Mouse (Mus musculus) kidney, embryonic 14.5 days (tissue): ENCODE results near the gene Abcf3. TPM values are rescaled to one million over a fixed set of nuclear protein-coding genes. Genes with fewer than 3 reads are reported as not detected.
A peak's percentile ranks its signal among the peaks of the same experiment; 100 is the strongest.

ENCODE experiments used
- ATAC-seq: fragments of 200-750 bp; cut with Nextera tagmentation; 2 replicates; pipeline ENCODE4 v1.8.0; 2017; ENCODE audit warnings: moderate number of reproducible peaks, mild to moderate bottlenecking, moderate TSS enrichment, moderate library complexity; ENCODE audit not compliant: low FRiP score, low TSS enrichment
- H3K27ac ChIP-seq: fragments of 300-500 bp; sonication (generic); 2 replicates; pipeline ENCODE4 v1.5.1; 2014; ENCODE audit warnings: low read depth, mild to moderate bottlenecking, low read length, moderate library complexity, mixed read lengths
- H3K27me3 ChIP-seq: fragments of 300-500 bp; sonication (generic); 2 replicates; pipeline ENCODE4 v1.6.1; 2014; ENCODE audit warnings: mild to moderate bottlenecking, low read length; ENCODE audit not compliant: control insufficient read depth, insufficient read depth
- H3K36me3 ChIP-seq: fragments of 300-500 bp; sonication (generic); 2 replicates; pipeline ENCODE4 v1.6.1; 2014; ENCODE audit warnings: low read length, mixed read lengths; ENCODE audit not compliant: control insufficient read depth, insufficient read depth
- H3K4me1 ChIP-seq: fragments of 300-500 bp; sonication (generic); 2 replicates; pipeline ENCODE4 v1.6.1; 2014; ENCODE audit warnings: low read length, mixed read lengths; ENCODE audit not compliant: control insufficient read depth, insufficient read depth
- H3K4me2 ChIP-seq: fragments of 300-500 bp; sonication (generic); replicated peaks from 2 replicates; pipeline ENCODE4 v1.6.1; 2014; ENCODE audit warnings: low read depth, mild to moderate bottlenecking, low read length
- H3K4me3 ChIP-seq: fragments of 300-500 bp; sonication (generic); 2 replicates; pipeline ENCODE4 v1.5.1; 2014; ENCODE audit warnings: mild to moderate bottlenecking, low read length
- H3K9ac ChIP-seq: fragments of 300-500 bp; sonication (generic); 2 replicates; pipeline ENCODE4 v1.6.1; 2014; ENCODE audit warnings: low read depth, mild to moderate bottlenecking, low read length, moderate library complexity
- H3K9me3 ChIP-seq: fragments of 300-500 bp; sonication (generic); 2 replicates; pipeline ENCODE4 v1.6.1; 2016; ENCODE audit warnings: low read length; ENCODE audit not compliant: control insufficient read depth
- WGBS: fragments of 180-500 bp; shearing (Covaris S2); extraction: QIAGEN DNeasy Blood & Tissue Kit; methylation state at CpG from one replicate; pipeline ENCODE4 v1.1.7; 2014; 5-methylcytosine and 5-hydroxymethylcytosine counted together
- polyA plus RNA-seq: library from polyadenylated mRNA; unstranded; fragments of >200 nt; fragmentation: Nextera tagmentation; extraction: Ambion mirVana; gene quantifications from 2 replicates; pipeline ENCODE4 v1.2.1, GENCODE M21; 2014

Abcf3 gene
- polyA plus RNA-seq, 1 experiment from 2014 or later: 44.5 TPM

DNA sequence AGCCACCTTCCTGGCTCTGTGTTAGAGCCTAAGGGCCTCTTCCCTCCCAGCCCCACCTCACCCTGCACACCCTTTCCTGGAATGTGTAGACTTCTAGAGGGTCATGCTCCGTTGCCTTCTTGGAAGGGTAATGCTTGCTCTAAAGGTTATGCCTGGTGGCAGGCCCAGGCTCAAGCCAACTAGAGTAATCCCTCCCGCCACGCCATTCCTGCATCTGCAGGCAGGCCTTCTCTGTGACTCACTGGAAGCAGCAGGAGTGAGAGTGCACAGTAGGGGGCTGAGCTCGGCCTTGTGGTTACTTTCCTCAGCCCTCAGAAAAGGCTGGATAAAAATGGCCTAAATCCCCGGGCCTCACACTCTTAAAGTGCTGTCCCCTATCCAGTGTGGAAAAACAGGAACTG is 11.3 kb upstream of the Abcf3 start:
- 27% methylated on average over 5 of the region's 5 CpGs for WGBS
- peak overlapping the region; percentile 52 for H3K9ac ChIP-seq
- H3K27ac ChIP-seq: peak overlapping the region; percentile 34
- H3K4me1 ChIP-seq: peaks cover 22% of the 10 kb centered on the region
- H3K4me3 ChIP-seq: peak overlapping the region; percentile 78
- H3K36me3 ChIP-seq: peaks cover 56% of the 10 kb centered on the region
- peak overlapping the region; percentile 76 for H3K4me2 ChIP-seq
- ATAC-seq: 0 out of 2 replicates have a peak, but pooled peaks have one; percentile 13
- H3K9me3 ChIP-seq: no peaks in the 10 kb centered on the region
- H3K27me3 ChIP-seq: no peaks in the 10 kb centered on the region

DNA sequence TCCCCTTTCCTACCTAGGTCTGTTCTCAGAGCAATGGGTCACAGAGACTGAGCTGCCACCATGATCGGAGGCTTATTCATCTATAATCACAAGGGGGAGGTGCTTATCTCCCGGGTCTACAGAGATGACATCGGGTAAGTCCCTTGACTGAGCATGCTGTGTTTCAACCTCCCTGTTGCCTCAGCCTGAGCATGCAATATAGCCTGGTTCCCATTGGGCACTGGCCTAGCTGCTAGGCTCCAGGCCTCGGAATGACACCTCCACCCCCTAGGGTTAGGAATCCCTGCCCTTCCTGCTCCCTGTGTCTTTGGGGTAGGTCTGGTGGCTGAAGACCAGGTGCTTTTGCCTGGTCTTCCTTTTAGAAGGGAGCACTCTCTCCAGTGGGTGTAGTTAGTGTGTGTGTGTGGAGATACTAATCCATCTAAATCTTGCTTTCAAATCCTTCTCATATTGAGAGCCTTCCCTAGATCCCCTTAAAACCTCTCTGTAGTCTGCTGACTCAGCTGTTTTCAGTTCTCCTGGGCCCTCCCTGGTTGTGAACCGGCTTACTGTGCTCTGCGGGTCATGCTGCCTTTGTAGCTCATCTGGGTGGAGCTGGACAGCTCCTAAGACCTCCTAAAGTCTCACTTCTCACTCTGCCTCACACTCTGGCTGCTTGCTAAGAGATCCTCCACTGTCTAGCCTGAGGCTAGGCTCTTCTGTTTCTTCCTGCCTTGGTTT is 10.6 kb upstream of the Abcf3 start:
- H3K4me2 ChIP-seq: peak overlapping the region; percentile 76
- no peaks in the 10 kb centered on the region for H3K27me3 ChIP-seq
- peak overlapping the region; percentile 52; the same call in 1 of the 2 replicates for H3K9ac ChIP-seq
- H3K9me3 ChIP-seq: no peaks in the 10 kb centered on the region
- H3K36me3 ChIP-seq: peaks cover 60% of the 10 kb centered on the region
- H3K4me1 ChIP-seq: peaks cover 22% of the 10 kb centered on the region
- WGBS: 52% methylated on average over 6 of the region's 6 CpGs
- no peak for ATAC-seq
- H3K4me3 ChIP-seq: peak overlapping the region; percentile 78; the same call in 1 of the 2 replicates
- no peak overlapping the region for H3K27ac ChIP-seq

DNA sequence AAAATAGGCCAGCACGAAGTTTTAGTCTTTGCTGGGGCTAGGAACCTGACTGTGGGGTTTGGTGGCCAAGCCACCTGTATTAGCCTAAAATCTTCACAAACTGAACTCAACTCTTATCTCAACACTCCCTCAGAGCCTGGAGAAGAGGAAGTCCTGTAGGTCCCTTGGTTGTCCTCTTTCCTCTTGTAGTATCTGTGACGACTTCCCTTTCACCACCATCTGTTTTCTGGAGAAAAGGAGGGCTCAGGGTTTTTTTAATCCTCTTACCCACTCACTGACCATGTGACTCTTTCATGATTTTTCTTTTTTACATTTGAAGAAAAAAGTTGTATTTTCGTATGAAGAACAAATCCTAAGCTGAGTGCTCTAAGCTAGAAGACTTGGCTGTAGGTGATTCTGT is 8.7 kb upstream of the Abcf3 start:
- H3K9me3 ChIP-seq: no peaks in the 10 kb centered on the region
- no peak overlapping the region for H3K9ac ChIP-seq
- H3K4me1 ChIP-seq: peaks cover 22% of the 10 kb centered on the region
- H3K27me3 ChIP-seq: no peaks in the 10 kb centered on the region
- H3K4me2 ChIP-seq: no peak overlapping the region
- no peak for ATAC-seq
- H3K4me3 ChIP-seq: no peak overlapping the region
- WGBS: 82% methylated on average over 3 of the region's 3 CpGs
- no peak overlapping the region for H3K27ac ChIP-seq
- H3K36me3 ChIP-seq: peaks cover 65% of the 10 kb centered on the region

DNA sequence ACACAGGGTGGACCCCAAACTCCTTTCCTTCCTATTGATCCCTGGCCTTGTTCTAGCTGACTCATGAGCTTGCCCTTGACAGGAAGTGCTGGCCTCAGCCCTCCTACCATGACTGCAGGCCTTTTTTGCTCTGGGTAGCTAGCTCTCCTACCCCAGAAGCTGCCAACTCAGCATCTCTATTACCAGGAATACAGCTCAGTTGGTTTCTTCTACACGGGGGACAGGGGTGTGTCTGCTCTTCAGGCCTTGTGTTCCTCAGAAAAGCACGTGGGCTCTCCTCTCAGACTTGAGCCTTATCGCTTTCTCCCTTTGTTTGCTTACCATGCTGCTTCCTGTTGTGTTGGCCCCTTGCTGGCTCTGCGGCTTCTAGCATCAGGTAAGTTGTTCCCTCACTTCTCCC is 7.9 kb upstream of the Abcf3 start:
- ATAC-seq: no peak

DNA sequence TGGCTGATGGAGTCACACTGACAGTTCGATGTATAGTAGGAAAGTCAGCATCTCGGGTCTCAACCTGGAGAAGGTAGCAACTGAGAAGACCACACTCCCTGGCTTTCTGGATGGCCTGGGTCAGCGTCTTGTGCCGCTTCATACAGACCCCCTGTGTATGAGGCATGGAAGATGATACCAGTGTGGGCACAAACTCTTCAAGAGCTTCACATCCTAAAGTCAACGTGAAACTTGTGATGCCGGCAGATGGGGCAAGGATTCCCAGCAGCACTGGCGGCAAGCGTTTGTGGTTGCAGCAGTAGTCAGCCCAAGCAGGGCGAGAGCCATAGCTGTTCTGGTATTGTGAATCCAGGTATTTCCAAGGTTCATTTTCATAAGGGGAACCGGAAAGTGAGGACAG is 2.7 kb upstream of the Abcf3 start:
- no peaks in the 10 kb centered on the region for H3K27me3 ChIP-seq
- peaks cover 54% of the 10 kb centered on the region for H3K36me3 ChIP-seq
- H3K4me3 ChIP-seq: no peak overlapping the region
- no peak overlapping the region for H3K9ac ChIP-seq
- no peaks in the 10 kb centered on the region for H3K9me3 ChIP-seq
- H3K27ac ChIP-seq: no peak overlapping the region
- H3K4me1 ChIP-seq: peaks cover 11% of the 10 kb centered on the region; the same call in 1 of the 2 replicates
- no peak for ATAC-seq
- no peak overlapping the region for H3K4me2 ChIP-seq
- 90% methylated on average over 10 of the region's 10 CpGs for WGBS

More for the DNA sequence above, 7.9 kb upstream of the Abcf3 start:
- no peak overlapping the region for H3K9ac ChIP-seq
- peaks cover 71% of the 10 kb centered on the region for H3K36me3 ChIP-seq
- H3K4me2 ChIP-seq: no peak overlapping the region
- peaks cover 22% of the 10 kb centered on the region for H3K4me1 ChIP-seq
- no peak overlapping the region for H3K4me3 ChIP-seq
- H3K27ac ChIP-seq: no peak overlapping the region
- no peaks in the 10 kb centered on the region for H3K27me3 ChIP-seq
- 88% methylated on average over 4 of the region's 4 CpGs for WGBS
- H3K9me3 ChIP-seq: no peaks in the 10 kb centered on the region

DNA sequence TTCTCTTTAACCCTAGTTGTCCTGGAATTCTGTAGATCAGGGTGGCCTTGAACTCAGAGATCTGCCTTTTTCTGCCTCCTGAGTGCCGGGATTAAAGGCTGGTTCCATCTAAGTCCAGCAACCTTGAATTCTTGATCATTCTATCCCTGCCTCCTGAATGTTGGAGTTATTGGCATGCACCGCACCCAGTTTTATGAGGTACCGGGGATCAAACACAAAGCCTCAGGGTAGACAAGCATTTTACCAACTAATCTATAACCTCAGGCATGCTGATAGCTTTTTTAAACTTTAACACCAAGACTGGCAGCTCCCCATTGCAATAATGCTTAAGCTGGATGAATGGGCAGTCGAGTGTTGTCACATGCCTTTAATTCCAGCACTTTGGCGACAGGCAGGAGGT is 954 bp upstream of the Abcf3 start:
- Histone ChIP-seq H3K9me3 (no peaks in the 10 kb centered on the region), H3K4me2 (peak overlapping the region; percentile 48), H3K27ac (peak overlapping the region; percentile 25; the same call in 1 of the 2 replicates), H3K9ac (peak overlapping the region; percentile 64; the same call in 1 of the 2 replicates), H3K4me1 (peaks cover 11% of the 10 kb centered on the region; the same call in 1 of the 2 replicates), H3K36me3 (peaks cover 53% of the 10 kb centered on the region), H3K27me3 (no peaks in the 10 kb centered on the region), H3K4me3 (peak overlapping the region; percentile 74)
- no peak for ATAC-seq
- WGBS: 50% methylated on average over 5 of the region's 5 CpGs

DNA sequence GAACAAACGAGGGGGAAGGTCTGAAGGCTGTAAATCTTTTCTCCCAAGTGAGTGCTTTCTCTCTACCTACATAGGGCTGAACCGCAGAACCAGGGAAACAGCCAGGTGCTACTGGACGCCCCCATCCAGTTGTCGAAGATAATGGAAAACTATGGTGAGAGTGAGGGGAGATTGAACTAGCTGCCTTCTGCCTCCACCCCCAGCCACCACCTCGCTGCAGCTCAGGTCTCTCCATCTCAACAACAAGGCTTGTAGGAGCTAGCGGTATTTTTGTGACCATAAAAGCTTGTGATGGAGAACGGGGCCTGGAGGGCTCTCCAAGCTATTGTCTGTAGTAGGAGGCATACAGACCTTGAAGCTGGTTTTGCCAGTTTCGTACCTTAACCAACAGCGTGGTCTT is 784 bp downstream of the Abcf3 start:
- WGBS: 39% methylated on average over 9 of the region's 9 CpGs
- H3K36me3 ChIP-seq: peaks cover 56% of the 10 kb centered on the region

DNA sequence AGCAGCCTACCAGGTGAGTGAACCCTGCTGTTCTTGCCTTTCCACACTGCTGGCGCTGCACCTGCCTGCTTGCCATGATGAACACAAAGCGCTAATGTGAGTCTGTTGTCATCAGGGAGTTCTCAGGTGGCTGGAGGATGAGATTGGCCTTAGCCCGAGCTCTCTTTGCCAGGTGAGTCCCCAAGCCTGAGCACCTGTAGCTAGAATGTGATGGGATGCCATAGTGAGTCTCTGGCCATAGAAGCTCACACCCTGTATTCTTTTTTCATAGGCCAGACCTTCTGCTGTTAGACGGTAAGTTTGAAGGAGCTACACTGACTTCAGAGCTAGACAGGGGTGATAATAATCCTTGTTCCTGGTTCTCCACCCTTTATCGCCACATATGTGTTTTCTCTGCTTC is 3.3 kb downstream of the Abcf3 start:
- Histone ChIP-seq H3K27ac (no peak overlapping the region), H3K36me3 (peaks cover 61% of the 10 kb centered on the region), H3K9ac (no peak overlapping the region), H3K4me3 (no peak overlapping the region), H3K27me3 (no peaks in the 10 kb centered on the region), H3K4me1 (peaks cover 11% of the 10 kb centered on the region; the same call in 1 of the 2 replicates), H3K4me2 (no peak overlapping the region), H3K9me3 (no peaks in the 10 kb centered on the region)
- WGBS: 98% methylated on average over 5 of the region's 5 CpGs
- no peak for ATAC-seq

More for the DNA sequence above, 784 bp downstream of the Abcf3 start:
- Histone ChIP-seq H3K9me3 (no peaks in the 10 kb centered on the region), H3K4me2 (peak overlapping the region; percentile 61), H3K9ac (peak overlapping the region; percentile 73), H3K27ac (no peak overlapping the region), H3K4me3 (peak overlapping the region; percentile 74), H3K4me1 (peaks cover 11% of the 10 kb centered on the region; the same call in 1 of the 2 replicates), H3K27me3 (no peaks in the 10 kb centered on the region)
- ATAC-seq: no peak

DNA sequence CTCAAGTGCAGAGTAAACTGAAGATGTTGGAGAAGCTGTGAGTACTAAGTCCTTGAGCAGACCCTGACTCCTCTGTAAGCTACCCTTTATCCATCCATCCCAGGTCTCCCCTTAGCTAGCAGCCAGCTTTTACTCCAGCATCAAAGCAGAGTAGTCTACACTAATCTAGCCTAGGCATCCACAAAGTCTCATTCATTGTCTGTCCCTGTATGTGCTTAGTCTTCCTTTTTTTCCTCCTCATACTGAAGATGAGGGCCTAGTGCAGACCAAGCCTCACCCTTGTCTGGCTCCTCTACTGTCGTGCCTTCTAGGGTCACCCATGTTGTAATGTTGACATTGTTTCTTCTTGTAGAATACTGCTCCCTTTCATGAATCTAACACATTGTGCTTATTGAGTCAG is 4.2 kb downstream of the Abcf3 start:
- no peak overlapping the region for H3K4me3 ChIP-seq
- H3K9me3 ChIP-seq: no peaks in the 10 kb centered on the region
- peaks cover 8% of the 10 kb centered on the region; the same call in 1 of the 2 replicates for H3K4me1 ChIP-seq
- H3K9ac ChIP-seq: no peak overlapping the region
- WGBS: 88% methylated on average over 1 of the region's 1 CpGs
- peaks cover 65% of the 10 kb centered on the region for H3K36me3 ChIP-seq
- no peak overlapping the region for H3K27ac ChIP-seq
- no peak for ATAC-seq
- H3K4me2 ChIP-seq: no peak overlapping the region
- H3K27me3 ChIP-seq: no peaks in the 10 kb centered on the region
